Mouse (Mus musculus) mesoderm, embryonic 11.5 days (tissue): ENCODE results near the gene Psd.

Experiments
- DNase-seq: peaks from one replicate; pipeline ENCODE4 v3.0.0-alpha.2; 2012; ENCODE audit warnings: low read depth, low spot score

The Psd gene

DNA sequence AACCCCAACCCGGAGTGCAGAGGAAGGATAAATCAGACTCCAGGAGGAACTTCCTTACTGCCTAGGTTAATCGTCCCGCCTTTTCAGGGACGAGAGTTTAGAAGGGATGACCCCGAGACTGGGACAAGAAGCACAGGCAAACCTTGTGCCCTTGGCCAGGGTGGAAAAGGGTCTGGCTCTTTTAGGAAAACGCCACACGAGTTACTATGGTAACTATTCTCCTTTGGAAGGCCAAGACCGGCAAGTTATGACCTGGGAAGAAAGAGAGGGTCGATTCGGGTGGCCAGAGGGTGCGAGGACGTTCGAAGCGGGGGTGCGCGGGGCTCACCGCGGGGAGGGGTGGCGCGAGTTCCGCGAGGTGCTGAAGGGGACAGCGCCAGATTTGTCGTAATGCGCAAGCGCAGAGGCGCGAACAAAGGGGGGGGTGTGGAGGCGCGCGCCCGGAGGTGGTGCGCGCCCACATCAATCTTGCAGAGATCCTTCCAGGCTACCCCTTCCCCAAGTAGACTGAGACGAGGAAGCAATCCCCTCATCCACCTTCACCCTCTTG is at the start of gene Psd:
Psd (minus strand) TSS at position 401 of the 550 bp plus-strand sequence.
- peak; percentile 70 for DNase-seq

DNA sequence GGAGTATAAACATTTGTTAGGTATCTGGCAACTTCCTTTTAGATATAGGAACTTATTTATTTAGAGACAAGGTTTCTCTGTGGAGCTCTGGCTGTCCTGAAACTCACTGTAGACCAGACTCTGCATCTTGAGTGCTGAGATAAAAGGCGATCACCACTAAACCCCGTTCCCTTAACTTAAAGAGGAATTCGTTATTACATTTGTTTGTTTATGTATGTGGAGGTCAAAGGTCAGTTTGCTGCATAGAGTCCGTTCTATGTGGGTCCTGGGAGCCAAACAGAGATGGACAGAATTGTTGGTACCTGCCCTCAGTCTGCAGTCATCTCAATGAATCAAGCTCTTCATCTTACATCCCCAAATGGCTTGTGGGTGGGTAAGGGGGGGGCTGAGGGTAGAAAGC is 48.9 kb upstream of the Psd start:
- DNase-seq, result no peak

DNA sequence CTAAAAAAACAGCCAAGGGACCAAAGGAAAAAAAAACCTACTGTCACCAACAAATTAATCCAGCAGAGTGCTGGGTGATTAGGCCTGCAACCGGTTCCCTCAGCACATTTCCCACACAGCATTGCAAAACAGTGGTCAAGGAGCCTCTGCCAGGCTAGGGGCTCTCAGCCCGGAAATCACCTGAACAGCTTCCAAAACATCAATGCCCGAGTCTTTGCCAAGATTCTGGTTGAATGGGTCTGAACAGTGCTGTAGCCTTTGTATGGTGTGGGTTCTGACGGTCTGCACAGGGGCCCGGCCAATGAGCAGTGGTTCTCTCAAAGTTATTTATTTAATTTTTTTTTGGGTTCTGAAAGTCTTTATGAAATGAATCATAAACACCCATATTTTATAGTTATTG is 48.5 kb upstream of the Psd start:
- DNase-seq, result no peak

GRCm38 (mm10) chr19:46374477-46375088 is 47.6 kb upstream of the Psd start:
- no peak for DNase-seq

DNA sequence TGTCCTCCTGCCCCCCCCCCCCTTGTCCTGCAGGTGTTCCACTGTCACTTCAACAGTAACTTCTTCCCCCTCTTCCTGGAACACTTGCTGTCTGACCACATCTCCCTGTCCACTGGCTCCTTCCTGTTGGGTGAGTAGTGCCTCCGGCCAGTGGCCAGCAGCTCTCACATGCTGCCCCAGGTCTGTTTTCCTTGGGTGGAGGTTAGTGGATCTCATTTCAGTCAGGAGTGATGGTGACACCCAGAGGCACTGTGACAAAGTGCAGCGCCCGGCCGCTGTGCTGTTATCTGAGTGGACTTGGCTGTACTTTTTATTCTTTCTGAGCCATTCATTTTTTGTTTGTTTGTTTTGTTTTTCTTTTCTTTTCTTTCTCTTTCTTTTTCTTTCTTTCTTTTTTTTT is 42.2 kb upstream of the Psd start:
- DNase-seq, result peak; percentile 49

- no peak for DNase-seq
These were observed 41.0 kb upstream of the Psd start for GRCm38 (mm10) chr19:46367798-46368590.

DNA sequence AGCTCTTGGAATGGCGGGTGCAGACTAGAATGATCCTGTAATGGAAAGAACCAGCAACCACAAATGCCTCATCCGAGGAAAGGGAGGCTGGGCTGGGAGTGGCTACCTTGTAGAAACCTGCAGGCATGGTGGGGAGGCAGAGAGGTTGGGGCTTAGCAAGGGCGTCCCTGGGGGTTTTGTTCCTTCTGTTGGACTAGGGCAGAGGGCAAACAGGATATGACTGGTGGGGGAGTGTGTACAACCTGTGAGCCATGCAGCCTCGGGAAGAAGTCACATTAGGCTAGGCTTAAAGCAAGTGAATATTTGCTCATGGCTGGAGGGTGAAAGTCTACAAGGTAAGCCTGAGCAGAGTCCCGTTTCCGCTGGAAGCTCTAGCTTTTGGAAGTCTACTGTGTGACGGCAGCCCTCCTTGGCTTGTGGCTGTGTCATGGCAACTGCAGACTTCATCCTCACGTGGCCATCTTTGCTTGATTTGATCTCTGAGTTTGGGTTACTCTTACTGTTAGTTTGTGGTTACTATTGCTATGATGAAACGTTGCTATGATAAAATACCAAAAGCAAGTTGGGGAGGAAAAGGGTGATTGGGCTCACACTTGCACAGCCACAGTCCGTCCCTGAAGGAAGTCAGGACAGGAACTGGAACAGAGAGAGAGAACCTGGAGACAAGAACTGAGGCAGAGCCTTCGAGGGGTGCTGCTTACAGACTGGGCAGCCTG is 36.5 kb upstream of the Psd start:
- no peak for DNase-seq

- DNase-seq, result no peak
These were observed 35.1 kb upstream of the Psd start for GRCm38 (mm10) chr19:46362104-46362503.

- DNase-seq, result no peak
These were observed 31.4 kb upstream of the Psd start for GRCm38 (mm10) chr19:46358381-46358780.

DNA sequence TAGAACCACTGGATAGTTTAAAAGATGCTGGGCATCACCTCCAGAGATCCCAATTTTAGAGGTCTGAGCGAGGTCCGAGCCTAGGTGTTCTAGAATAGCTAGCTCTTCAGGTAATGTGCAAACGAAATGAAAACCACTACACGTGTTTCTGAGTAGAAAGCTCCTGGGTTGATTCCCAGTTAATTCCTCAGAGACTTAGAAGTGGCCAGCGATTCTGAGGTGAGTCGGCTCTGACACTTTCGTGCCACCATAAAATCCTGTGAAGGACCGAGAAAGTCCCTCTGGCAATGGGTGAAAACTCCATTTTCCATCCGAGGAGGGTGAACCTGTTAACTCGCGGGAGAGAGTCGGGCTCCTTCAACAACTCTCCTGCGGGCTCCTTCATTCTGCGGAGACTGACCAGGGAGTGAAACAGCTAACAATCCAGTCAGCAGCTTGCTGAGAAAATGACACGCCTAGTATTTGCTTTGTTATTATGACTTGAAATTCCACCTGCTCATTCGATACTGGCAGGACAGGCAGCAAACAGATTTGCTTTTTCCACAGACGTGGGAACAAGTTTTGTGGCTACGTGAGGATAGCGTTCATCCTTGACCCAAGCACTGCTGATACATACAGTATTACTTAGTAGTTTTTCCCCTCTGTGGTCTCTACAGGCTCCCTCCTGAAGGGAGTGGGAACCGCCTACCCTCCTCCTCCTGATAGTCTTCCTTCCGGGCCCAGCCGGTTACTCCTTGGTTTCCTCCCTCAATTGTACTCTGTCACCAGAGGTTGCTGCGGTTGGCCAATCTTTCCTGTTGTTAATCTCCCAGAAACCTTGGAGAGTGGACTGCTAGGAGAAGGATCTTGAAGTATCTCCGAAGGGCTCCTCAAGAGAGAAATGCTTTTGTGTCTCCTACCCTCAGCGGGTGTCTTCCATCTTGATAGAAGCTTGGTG is 30.7 kb upstream of the Psd start:
- no peak for DNase-seq

- peak; percentile 85 for DNase-seq
These were observed 29.8 kb upstream of the Psd start for GRCm38 (mm10) chr19:46356701-46357138.

- no peak for DNase-seq
These were observed 23.4 kb upstream of the Psd start, which contains the start of gene 2310034G01Rik for GRCm38 (mm10) chr19:46350168-46350932. Gene 2310034G01Rik (minus strand): TSS chr19:46350302.

DNA sequence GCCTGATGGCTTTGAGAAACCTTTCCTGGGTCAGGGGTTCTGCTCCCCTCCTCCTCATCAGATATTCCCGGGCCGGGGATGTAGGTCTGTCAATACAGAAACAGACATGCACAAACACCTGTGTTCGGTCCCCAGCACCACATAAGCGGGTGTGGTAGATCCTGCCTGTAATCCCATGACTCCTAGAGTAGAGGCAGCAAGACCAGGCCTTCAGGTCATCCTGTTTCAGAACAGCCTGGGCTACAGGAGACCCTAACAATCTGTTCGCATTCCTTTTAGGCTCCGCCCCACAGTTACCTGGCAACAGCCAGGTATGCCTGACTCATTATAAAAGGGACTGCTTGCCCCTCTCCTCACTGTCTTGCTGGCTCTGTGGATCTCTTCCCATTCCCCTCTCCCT is 22.6 kb upstream of the Psd start:
- no peak for DNase-seq

DNA sequence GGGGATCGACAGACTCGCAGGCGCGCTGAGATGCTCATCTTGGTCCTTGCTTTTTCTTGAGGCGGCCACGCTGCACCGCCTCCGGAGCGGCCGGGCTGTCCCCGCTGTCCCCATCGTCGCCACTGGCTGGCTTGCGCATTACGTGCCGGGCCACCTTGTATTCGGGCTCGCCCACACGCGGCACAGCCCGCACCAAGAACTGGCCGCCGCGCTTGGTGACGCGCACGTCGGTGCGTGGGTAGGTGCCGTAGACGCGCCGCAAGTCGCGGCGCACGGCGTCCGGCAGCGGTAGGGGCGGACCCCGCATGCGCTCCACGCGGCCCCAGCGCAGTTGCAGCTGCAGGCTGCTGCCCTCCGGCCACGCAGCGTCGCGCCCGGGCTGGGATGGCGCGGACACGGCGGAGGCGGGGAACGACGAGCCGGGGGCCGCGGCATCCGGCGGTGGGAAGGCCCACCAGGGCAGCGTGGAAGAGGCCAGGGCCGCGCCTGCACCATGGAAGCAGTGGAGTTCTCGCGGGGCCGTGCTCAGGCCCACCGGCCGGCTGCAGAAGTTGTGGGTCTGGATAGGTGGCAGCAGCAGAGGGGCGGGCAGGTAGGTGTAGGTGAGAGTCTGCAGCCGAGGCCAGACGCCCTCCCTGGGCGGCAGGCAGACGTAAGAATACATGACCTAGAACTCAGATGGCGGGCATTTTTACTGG is 22.0 kb upstream of the Psd start:
- DNase-seq, result peak; percentile 82

- DNase-seq, result no peak
These were observed 21.1 kb upstream of the Psd start for GRCm38 (mm10) chr19:46347936-46348668.

- DNase-seq, result no peak
These were observed 20.2 kb upstream of the Psd start for GRCm38 (mm10) chr19:46347146-46347545.

- no peak for DNase-seq
These were observed 17.9 kb upstream of the Psd start for GRCm38 (mm10) chr19:46344710-46345419.

- no peak for DNase-seq
These were observed 12.5 kb upstream of the Psd start for GRCm38 (mm10) chr19:46339287-46339971.
